Mouse (Mus musculus): ENCODE measurements around the gene Tll2.

The Tll2 gene

GRCm38 (mm10) chr19:41206811-41207344, at the start of gene Tll2:
TSS of gene Tll2 (minus strand) at chr19:41206835.
- DNase-seq, result peak in 1 of 2 experiments; percentile 11

- no peak for DNase-seq
Measured at GRCm38 (mm10) chr19:41254584-41254983, 47.9 kb upstream of the Tll2 start.

GRCm38 (mm10) chr19:41248968-41249367, 42.3 kb upstream of the Tll2 start:
- DNase-seq, result no peak

- DNase-seq, result no peak
Measured at GRCm38 (mm10) chr19:41248271-41248670, 41.6 kb upstream of the Tll2 start.

GRCm38 (mm10) chr19:41246271-41246670, 39.6 kb upstream of the Tll2 start:
- no peak for DNase-seq

- peak in 1 of 2 experiments; percentile 53 for DNase-seq
Measured at GRCm38 (mm10) chr19:41244581-41244980, 37.9 kb upstream of the Tll2 start.

- DNase-seq, result no peak
Measured at GRCm38 (mm10) chr19:41241997-41242396, 35.4 kb upstream of the Tll2 start.

- DNase-seq, result no peak
Measured at GRCm38 (mm10) chr19:41233698-41234097, 27.1 kb upstream of the Tll2 start.

GRCm38 (mm10) chr19:41208326-41208725, 1.7 kb upstream of the Tll2 start:
- DNase-seq, result no peak

- DNase-seq, result no peak
Measured at GRCm38 (mm10) chr19:41206041-41206810, 409 bp downstream of the Tll2 start.

GRCm38 (mm10) chr19:41204159-41205081, 2.2 kb downstream of the Tll2 start:
- DNase-seq, result no peak

GRCm38 (mm10) chr19:41197606-41198005, 9.0 kb downstream of the Tll2 start:
- no peak for DNase-seq

GRCm38 (mm10) chr19:41193379-41193778, 13.3 kb downstream of the Tll2 start:
- no peak for DNase-seq

- no peak for DNase-seq
Measured at GRCm38 (mm10) chr19:41192953-41193352, 13.7 kb downstream of the Tll2 start.

- no peak for DNase-seq
Measured at GRCm38 (mm10) chr19:41191724-41192123, 14.9 kb downstream of the Tll2 start.

- no peak for DNase-seq
Measured at GRCm38 (mm10) chr19:41190876-41191434, 15.7 kb downstream of the Tll2 start.

GRCm38 (mm10) chr19:41177331-41177730, 29.3 kb downstream of the Tll2 start:
- DNase-seq, result no peak

GRCm38 (mm10) chr19:41176881-41177280, 29.8 kb downstream of the Tll2 start:
- DNase-seq, result no peak

GRCm38 (mm10) chr19:41165914-41166235, 40.8 kb downstream of the Tll2 start:
- no peak for DNase-seq

GRCm38 (mm10) chr19:41165144-41165913, 41.3 kb downstream of the Tll2 start:
- no peak for DNase-seq

- no peak for DNase-seq
Measured at GRCm38 (mm10) chr19:41164447-41165095, 42.1 kb downstream of the Tll2 start.

GRCm38 (mm10) chr19:41160388-41160787, 46.2 kb downstream of the Tll2 start:
- DNase-seq, result no peak

All from spleen, adult 18-20 months (tissue).